Mouse (Mus musculus): ENCODE data around the gene Crnn.

The Crnn gene

GRCm38 (mm10) chr3:93144510-93145051 lies at the start of gene Crnn:
TSS of gene Crnn (plus strand) at chr3:93144787.
- DNase-seq (ENCODE audit: low read depth), result no peak

GRCm38 (mm10) chr3:93096447-93096846 lies 48.1 kb upstream of the Crnn start:
- no peak for DNase-seq (ENCODE audit: low read depth)

GRCm38 (mm10) chr3:93111668-93112067 lies 32.9 kb upstream of the Crnn start:
- DNase-seq (ENCODE audit: low read depth), result peak; percentile 20

GRCm38 (mm10) chr3:93114481-93114880 lies 30.1 kb upstream of the Crnn start:
- peak; percentile 29 for DNase-seq (ENCODE audit: low read depth)

DNA sequence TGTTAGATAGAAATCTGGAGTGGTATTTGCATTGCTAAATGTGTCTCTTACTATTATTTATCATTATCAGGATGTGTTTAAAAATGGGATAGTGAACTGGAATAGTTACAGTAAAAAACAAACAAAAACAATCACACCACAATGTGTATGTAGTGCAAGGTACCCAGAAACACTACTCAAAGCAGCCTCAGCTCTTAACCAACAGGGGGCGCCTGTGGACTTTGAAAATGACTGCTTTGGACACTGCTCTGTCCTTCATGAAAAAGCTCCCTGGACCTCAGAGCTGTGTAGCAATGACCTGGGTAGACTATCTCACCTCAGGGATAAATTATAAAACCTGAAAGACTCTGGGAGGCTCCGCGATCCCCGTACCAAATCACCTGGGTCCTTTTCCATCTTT lies 25.5 kb upstream of the Crnn start:
- no peak for DNase-seq (ENCODE audit: low read depth)

GRCm38 (mm10) chr3:93128052-93128451 lies 16.5 kb upstream of the Crnn start:
- DNase-seq (ENCODE audit: low read depth), result no peak

- no peak for DNase-seq (ENCODE audit: low read depth)
These were observed 15.5 kb upstream of the Crnn start for GRCm38 (mm10) chr3:93129076-93129475.

DNA sequence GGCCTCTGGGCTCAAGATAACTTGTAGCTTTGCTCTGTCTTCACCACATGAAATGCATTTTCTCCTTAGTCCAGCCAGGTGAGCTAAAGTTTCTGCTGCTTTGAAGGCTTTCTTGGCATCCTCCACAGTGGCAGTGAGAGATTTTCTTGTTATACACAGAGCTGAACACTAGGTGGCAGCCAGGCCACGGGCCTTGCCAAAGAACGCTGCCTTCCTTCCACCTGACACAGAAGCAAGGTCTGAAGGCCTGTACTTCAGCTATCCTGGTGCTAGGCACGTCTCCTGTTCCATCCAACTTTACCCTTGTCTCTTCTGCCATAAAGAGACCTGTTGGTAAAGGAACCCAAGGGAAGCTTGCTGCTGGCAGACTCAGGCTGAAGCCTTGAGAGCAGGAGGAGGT lies 14.1 kb upstream of the Crnn start:
- peak; percentile 30 for DNase-seq (ENCODE audit: low read depth)

- DNase-seq (ENCODE audit: low read depth), result no peak
These were observed 17.9 kb downstream of the Crnn start for GRCm38 (mm10) chr3:93162502-93162901.

GRCm38 (mm10) chr3:93162996-93163592 lies 18.5 kb downstream of the Crnn start:
- no peak for DNase-seq (ENCODE audit: low read depth)

- DNase-seq (ENCODE audit: low read depth), result no peak
These were observed 36.3 kb downstream of the Crnn start for GRCm38 (mm10) chr3:93180856-93181255.

DNA sequence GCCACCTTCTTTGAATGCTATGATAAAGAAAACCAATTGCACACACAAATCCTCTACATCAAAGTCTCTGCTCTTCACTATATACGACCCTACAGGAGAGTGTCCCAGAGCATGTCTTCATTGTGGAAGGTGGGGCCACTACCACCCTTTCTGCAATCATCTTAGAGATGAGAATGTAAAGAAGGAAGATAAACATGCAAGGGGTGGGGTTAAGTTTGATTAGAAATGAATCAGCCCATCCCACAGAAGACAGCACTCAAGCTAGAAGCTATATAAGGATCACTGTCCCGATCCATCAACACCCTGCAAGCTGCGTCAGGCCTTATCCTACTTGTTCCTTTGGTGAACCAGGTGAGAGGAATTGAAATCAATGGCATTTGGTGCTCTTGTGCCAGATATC lies 52.4 kb downstream of the Crnn start, which contains the start of gene Flg2:
Gene Flg2, plus strand, starts transcription at position 301 of the 400 bp plus-strand sequence.
- DNase-seq (ENCODE audit: low read depth), result no peak
